ENCODE assay signal across 8 mouse cellular contexts in the genomic region with DNA sequence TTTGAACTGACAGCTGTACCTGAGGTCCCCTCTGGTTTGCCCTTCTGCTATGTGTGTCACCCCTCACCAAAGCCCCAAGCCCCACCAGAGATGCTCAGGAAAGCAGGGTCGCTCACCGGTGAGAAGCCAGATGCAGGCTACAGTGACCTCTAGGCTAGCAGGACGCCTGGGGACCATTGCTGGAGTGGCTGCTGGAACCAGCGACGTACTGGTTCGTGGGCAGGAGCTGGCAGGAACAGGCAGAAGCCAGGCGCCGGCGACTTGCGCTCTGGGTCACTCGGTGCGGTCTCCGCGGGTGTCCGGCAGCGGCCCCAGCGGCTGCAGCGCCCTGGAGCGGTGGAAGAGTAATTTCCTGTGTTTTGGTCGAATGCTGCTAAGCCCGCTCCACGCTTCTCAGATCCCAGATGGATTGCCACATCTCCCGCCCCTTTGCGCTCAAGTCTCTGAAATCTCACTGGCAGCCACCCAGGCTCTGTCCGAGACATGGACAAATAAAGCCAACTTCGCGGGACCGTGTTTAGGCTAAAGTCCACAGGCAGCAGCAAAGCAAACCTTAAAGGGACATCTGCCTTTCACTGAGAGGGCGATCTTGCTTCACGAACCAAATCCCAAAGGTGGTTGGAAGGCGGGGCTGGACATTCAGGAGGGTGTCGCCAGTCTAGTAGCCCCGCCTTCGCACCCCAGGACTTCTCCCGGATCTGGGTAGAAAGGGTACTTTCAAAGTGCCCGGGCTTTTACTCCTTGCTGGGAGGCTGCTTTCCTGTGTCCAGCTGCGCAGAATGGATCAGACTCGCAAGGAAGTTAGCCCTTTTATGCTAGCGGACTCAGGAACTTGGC. TPM values are rescaled to one million over a fixed set of nuclear protein-coding genes. Genes with fewer than 3 reads are reported as not detected.
DNase-seq lines count a peak whose midpoint lies in the region.

TSS of gene Gm49395 (minus strand) at position 567 of the 837 bp plus-strand sequence.
TSS of gene Itga1 (minus strand) at position 610 of the 837 bp plus-strand sequence.

- H3K27me3 ChIP-seq in hindbrain, embryonic 10.5 days (ENCODE audit: insufficient read depth, poor library complexity, severe bottlenecking), result peaks cover 49% of the 10 kb centered on the region

- under 1% methylated on average over 39 of the region's 39 CpGs for WGBS in hindbrain, embryonic 10.5 days

- peaks cover 15% of the 10 kb centered on the region for H3K4me1 ChIP-seq in hindbrain, embryonic 10.5 days (replicated peaks)

- H3K36me3 ChIP-seq in hindbrain, embryonic 10.5 days, result no peaks in the 10 kb centered on the region

- peak within 1 kb of the TSS; percentile 63 for H3K27ac ChIP-seq in hindbrain, embryonic 10.5 days

- peaks cover 2% of the 10 kb centered on the region; the same call in 1 of the 2 replicates for H3K9me3 ChIP-seq in hindbrain, embryonic 10.5 days

- H3K4me3 ChIP-seq in hindbrain, embryonic 10.5 days, result peak within 1 kb of the TSS; percentile 58

- peak; percentile 85 for DNase-seq in Muller cell, postnatal 12 days (ENCODE audit: inconsistent ontology term)
- DNase-seq in cerebellum, postnatal 10 days, result peak; percentile 53 to 61
- peak; percentile 19 to 31 for DNase-seq in frontal cortex, postnatal 10 days (ENCODE audit: low spot score in 2 of 2)
- peak; percentile 68 for DNase-seq in hindbrain, embryonic 10.5 days (ENCODE audit: low spot score)
- DNase-seq in layer of hippocampus, postnatal 10 days (ENCODE audit: low spot score in 2 of 2), result peak; percentile 27 to 44
- DNase-seq in lung, postnatal 10 days, result peak; percentile 94
- peak; percentile 47 for DNase-seq in ovary, postnatal 10 days (ENCODE audit: low spot score)
- DNase-seq in yolk sac, embryonic 10.5 days (ENCODE audit: low spot score), result peak; percentile 85

RNA-seq across cellular contexts. Expression of gene Gm49395, which starts in this region (rescaled TPM):
- polyA plus RNA-seq in hindbrain, embryonic 10.5 days (2016; fragmentation: Nextera tagmentation; extraction: Ambion mirVana), result 2.1 and 3.4 TPM in 2 replicates
- 1 to 10 TPM; 3.6 to 6.7 TPM for total RNA-seq in layer of hippocampus, postnatal 10 days (2021)

RNA-seq across cellular contexts. Expression of gene Itga1, which starts in this region (rescaled TPM):
- 3.6 and 4.4 TPM in 2 replicates for polyA plus RNA-seq in hindbrain, embryonic 10.5 days (2016; fragmentation: Nextera tagmentation; extraction: Ambion mirVana)
- total RNA-seq in layer of hippocampus, postnatal 10 days (2021), result 10 to 100 TPM; 12.3 to 14.1 TPM

Comparison
In these comparisons a context has a peak if more than half of its experiments do, and no peak if none do; other contexts are left out.
1. Peak in every context shown above with its lines: DNase-seq, H3K4me3 ChIP-seq and H3K27ac ChIP-seq.
2. DNase-seq: peak in every context shown above with its lines; median percentile 94 in lung, postnatal 10 days; 85 in Muller cell, postnatal 12 days; 85 in yolk sac, embryonic 10.5 days; 68 in hindbrain, embryonic 10.5 days; 57 in cerebellum, postnatal 10 days; 47 in ovary, postnatal 10 days; 36 in layer of hippocampus, postnatal 10 days; 25 in frontal cortex, postnatal 10 days.